Mouse (Mus musculus): ENCODE data around the gene Pla2g2c. TPM values are rescaled to one million over a fixed set of nuclear protein-coding genes. Genes with fewer than 3 reads are reported as not detected.

Pla2g2c gene
- polyA plus RNA-seq, 1 experiment from 2014 or later: not detected

DNA sequence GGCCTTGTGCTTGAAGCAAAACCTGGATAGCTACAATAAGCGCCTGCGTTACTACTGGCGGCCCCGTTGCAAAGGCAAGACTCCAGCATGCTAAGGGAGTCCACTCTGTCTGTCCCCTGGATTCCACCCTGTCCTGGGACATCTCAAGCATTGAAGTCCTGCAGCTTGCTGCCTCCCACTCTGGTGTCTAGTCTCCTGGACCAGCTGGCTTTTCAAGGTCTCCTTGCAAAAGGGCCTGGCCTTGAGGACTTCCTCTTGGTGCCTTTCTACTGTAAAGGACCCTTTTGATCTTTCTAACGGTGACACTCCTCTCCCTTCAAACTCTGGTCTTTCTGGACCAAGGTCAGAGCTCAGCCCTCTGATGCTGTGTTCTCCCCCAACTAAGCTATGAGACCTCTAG is 55.7 kb downstream of the Pla2g2c start:
- Histone ChIP-seq H3K4me3 (ENCODE audit: low read depth, low read length) (no peak overlapping the region), H3K9ac (ENCODE audit: low read depth, low read length) (no peak overlapping the region), H3K4me1 (ENCODE audit: control insufficient read depth, low read depth, low read length) (no peaks in the 10 kb centered on the region), H3K27me3 (ENCODE audit: control insufficient read depth, insufficient read depth, low read depth, low read length) (no peaks in the 10 kb centered on the region), H3K9me3 (replicated peaks; ENCODE audit: control insufficient read depth, low read length) (no peaks in the 10 kb centered on the region), H3K4me2 (ENCODE audit: low read depth, low read length) (no peak overlapping the region), H3K36me3 (ENCODE audit: control insufficient read depth, insufficient read depth) (no peaks in the 10 kb centered on the region), H3K27ac (ENCODE audit: low read length) (no peak overlapping the region)
- no peak for ATAC-seq (ENCODE audit: low read depth)
- WGBS (ENCODE audit: insufficient replicate concordance): 61% methylated on average over 5 of the region's 5 CpGs

DNA sequence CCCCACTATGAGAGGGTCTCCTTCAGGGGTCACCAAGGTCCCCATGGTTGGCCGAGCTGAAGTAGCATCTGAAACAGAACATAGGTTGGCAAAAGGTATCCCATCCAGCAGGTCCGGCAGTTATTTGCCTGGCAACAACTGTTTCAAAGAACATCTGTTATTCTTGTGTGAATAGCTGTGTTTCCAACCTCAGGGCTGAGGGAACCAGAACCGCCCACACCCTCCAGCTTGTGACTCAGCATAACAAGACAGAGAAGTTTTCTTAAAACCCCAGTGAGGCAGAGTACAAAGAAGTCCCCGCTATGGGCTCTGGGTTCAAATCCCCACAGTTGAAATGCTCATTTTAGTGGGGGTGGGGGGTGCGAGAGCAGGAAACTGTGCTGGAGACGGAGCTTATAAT is 57.5 kb downstream of the Pla2g2c start:
- WGBS (ENCODE audit: insufficient replicate concordance): 56% methylated on average over 6 of the region's 6 CpGs
- no peaks in the 10 kb centered on the region for H3K27me3 ChIP-seq (ENCODE audit: control insufficient read depth, insufficient read depth, low read depth, low read length)
- no peaks in the 10 kb centered on the region for H3K36me3 ChIP-seq (ENCODE audit: control insufficient read depth, insufficient read depth)
- no peak for ATAC-seq (ENCODE audit: low read depth)
- H3K4me2 ChIP-seq (ENCODE audit: low read depth, low read length): no peak overlapping the region
- no peaks in the 10 kb centered on the region for H3K9me3 ChIP-seq (replicated peaks; ENCODE audit: control insufficient read depth, low read length)
- H3K27ac ChIP-seq (ENCODE audit: low read length): no peak overlapping the region
- H3K4me3 ChIP-seq (ENCODE audit: low read depth, low read length): no peak overlapping the region
- H3K4me1 ChIP-seq (ENCODE audit: control insufficient read depth, low read depth, low read length): no peaks in the 10 kb centered on the region
- no peak overlapping the region for H3K9ac ChIP-seq (ENCODE audit: low read depth, low read length)

- Histone ChIP-seq H3K4me1 (ENCODE audit: control insufficient read depth, low read depth, low read length) (no peaks in the 10 kb centered on the region), H3K4me3 (ENCODE audit: low read depth, low read length) (no peak overlapping the region), H3K4me2 (ENCODE audit: low read depth, low read length) (no peak overlapping the region), H3K9me3 (replicated peaks; ENCODE audit: control insufficient read depth, low read length) (no peaks in the 10 kb centered on the region), H3K9ac (ENCODE audit: low read depth, low read length) (no peak overlapping the region), H3K36me3 (ENCODE audit: control insufficient read depth, insufficient read depth) (no peaks in the 10 kb centered on the region), H3K27me3 (ENCODE audit: control insufficient read depth, insufficient read depth, low read depth, low read length) (no peaks in the 10 kb centered on the region), H3K27ac (ENCODE audit: low read length) (no peak overlapping the region)
- no peak for ATAC-seq (ENCODE audit: low read depth)
- WGBS (ENCODE audit: insufficient replicate concordance): 36% methylated on average over 4 of the region's 4 CpGs
Measured at GRCm38 (mm10) chr4:138785721-138786120, 61.1 kb downstream of the Pla2g2c start.

DNA sequence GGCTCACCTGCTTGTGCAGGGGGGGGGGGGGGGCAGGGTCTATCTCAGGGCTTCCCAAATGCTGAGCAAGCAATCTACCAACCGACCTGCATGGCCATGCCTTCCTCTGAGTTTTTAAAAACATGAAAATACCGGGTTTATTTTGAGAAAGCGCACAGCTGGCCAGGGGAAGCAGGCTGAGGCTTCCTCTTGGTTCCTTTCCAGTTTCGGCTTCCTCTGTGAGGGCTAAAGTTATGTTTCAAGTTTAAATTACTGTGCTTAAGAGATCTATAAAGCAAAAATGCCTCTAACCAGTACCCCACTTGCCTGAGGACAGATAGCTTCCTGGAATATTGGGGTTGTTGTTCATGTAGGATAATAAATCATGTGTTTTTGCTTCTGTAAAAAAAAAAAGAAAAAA is 61.5 kb downstream of the Pla2g2c start:
- H3K4me1 ChIP-seq (ENCODE audit: control insufficient read depth, low read depth, low read length): no peaks in the 10 kb centered on the region
- H3K4me3 ChIP-seq (ENCODE audit: low read depth, low read length): no peak overlapping the region
- no peak overlapping the region for H3K4me2 ChIP-seq (ENCODE audit: low read depth, low read length)
- H3K27me3 ChIP-seq (ENCODE audit: control insufficient read depth, insufficient read depth, low read depth, low read length): no peaks in the 10 kb centered on the region
- no peak for ATAC-seq (ENCODE audit: low read depth)
- H3K36me3 ChIP-seq (ENCODE audit: control insufficient read depth, insufficient read depth): no peaks in the 10 kb centered on the region
- H3K27ac ChIP-seq (ENCODE audit: low read length): no peak overlapping the region
- no peak overlapping the region for H3K9ac ChIP-seq (ENCODE audit: low read depth, low read length)
- 40% methylated on average over 4 of the region's 4 CpGs for WGBS (ENCODE audit: insufficient replicate concordance)
- H3K9me3 ChIP-seq (replicated peaks; ENCODE audit: control insufficient read depth, low read length): no peaks in the 10 kb centered on the region

DNA sequence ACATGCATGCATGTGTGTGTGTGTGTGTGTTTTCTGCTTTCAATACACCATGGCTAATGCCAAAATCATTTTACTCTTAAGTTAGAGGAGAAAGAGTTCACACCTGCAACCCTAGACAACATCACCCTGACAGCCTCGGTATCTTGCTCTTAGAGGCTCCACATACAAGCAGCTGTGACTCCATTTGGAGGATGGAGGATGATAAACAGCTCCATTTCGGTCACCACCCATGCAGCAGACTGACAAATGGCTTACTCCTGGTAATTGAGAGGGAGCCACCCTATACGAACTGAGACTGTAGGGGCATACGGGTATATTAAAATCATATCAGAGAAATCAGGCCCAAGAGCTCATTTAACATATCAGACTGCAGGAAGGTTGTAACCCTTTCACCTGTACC is 63.8 kb downstream of the Pla2g2c start:
- H3K27me3 ChIP-seq (ENCODE audit: control insufficient read depth, insufficient read depth, low read depth, low read length): no peaks in the 10 kb centered on the region
- H3K4me3 ChIP-seq (ENCODE audit: low read depth, low read length): no peak overlapping the region
- no peak overlapping the region for H3K9ac ChIP-seq (ENCODE audit: low read depth, low read length)
- no peaks in the 10 kb centered on the region for H3K4me1 ChIP-seq (ENCODE audit: control insufficient read depth, low read depth, low read length)
- WGBS (ENCODE audit: insufficient replicate concordance): 53% methylated on average over 4 of the region's 4 CpGs
- no peak overlapping the region for H3K27ac ChIP-seq (ENCODE audit: low read length)
- H3K36me3 ChIP-seq (ENCODE audit: control insufficient read depth, insufficient read depth): no peaks in the 10 kb centered on the region
- no peak overlapping the region for H3K4me2 ChIP-seq (ENCODE audit: low read depth, low read length)
- ATAC-seq (ENCODE audit: low read depth): no peak
- no peaks in the 10 kb centered on the region for H3K9me3 ChIP-seq (replicated peaks; ENCODE audit: control insufficient read depth, low read length)

- Histone ChIP-seq H3K4me2 (ENCODE audit: low read depth, low read length) (no peak overlapping the region), H3K4me1 (ENCODE audit: control insufficient read depth, low read depth, low read length) (no peaks in the 10 kb centered on the region), H3K36me3 (ENCODE audit: control insufficient read depth, insufficient read depth) (no peaks in the 10 kb centered on the region), H3K4me3 (ENCODE audit: low read depth, low read length) (no peak overlapping the region), H3K27ac (ENCODE audit: low read length) (no peak overlapping the region), H3K9me3 (replicated peaks; ENCODE audit: control insufficient read depth, low read length) (no peaks in the 10 kb centered on the region), H3K27me3 (ENCODE audit: control insufficient read depth, insufficient read depth, low read depth, low read length) (no peaks in the 10 kb centered on the region), H3K9ac (ENCODE audit: low read depth, low read length) (no peak overlapping the region)
- 51% methylated on average over 6 of the region's 6 CpGs for WGBS (ENCODE audit: insufficient replicate concordance)
- no peak for ATAC-seq (ENCODE audit: low read depth)
Measured at GRCm38 (mm10) chr4:138791452-138791851, 66.9 kb downstream of the Pla2g2c start.

- 34% methylated on average over 9 of the region's 9 CpGs for whole genome bisulfite sequencing (ENCODE audit: insufficient replicate concordance)
- Histone ChIP-seq H3K27ac (ENCODE audit: low read length) (no peak overlapping the region), H3K27me3 (ENCODE audit: control insufficient read depth, insufficient read depth, low read depth, low read length) (no peaks in the 10 kb centered on the region), H3K9ac (ENCODE audit: low read depth, low read length) (no peak overlapping the region), H3K4me3 (ENCODE audit: low read depth, low read length) (no peak overlapping the region), H3K9me3 (replicated peaks; ENCODE audit: control insufficient read depth, low read length) (no peaks in the 10 kb centered on the region), H3K4me2 (ENCODE audit: low read depth, low read length) (no peak overlapping the region), H3K36me3 (ENCODE audit: control insufficient read depth, insufficient read depth) (no peaks in the 10 kb centered on the region), H3K4me1 (ENCODE audit: control insufficient read depth, low read depth, low read length) (no peaks in the 10 kb centered on the region)
- ATAC-seq (ENCODE audit: low read depth): no peak
Measured at GRCm38 (mm10) chr4:138792599-138792998, 68.0 kb downstream of the Pla2g2c start.

DNA sequence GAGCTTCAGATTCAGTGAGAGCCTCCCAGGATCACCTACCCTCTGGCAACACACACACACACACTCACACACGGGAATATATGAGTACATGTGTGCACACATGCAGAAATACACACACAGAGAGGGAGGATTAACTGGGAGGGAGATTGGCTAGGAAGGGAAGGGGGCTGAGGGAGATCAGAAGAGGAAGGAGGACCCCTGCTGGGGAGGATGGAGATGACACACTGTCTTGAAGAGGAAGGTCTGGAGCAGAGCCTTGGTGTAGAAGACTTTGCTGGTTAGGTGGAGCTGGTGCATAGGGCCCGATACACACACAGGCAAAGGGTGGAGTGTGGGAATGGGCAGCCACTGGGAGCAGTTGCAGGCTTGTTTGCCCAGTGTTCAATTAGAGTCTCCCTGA is 68.7 kb downstream of the Pla2g2c start:
- H3K9me3 ChIP-seq (replicated peaks; ENCODE audit: control insufficient read depth, low read length): no peaks in the 10 kb centered on the region
- no peak overlapping the region for H3K4me2 ChIP-seq (ENCODE audit: low read depth, low read length)
- H3K27me3 ChIP-seq (ENCODE audit: control insufficient read depth, insufficient read depth, low read depth, low read length): no peaks in the 10 kb centered on the region
- WGBS (ENCODE audit: insufficient replicate concordance): 41% methylated on average over 2 of the region's 2 CpGs
- H3K4me3 ChIP-seq (ENCODE audit: low read depth, low read length): no peak overlapping the region
- H3K9ac ChIP-seq (ENCODE audit: low read depth, low read length): no peak overlapping the region
- H3K36me3 ChIP-seq (ENCODE audit: control insufficient read depth, insufficient read depth): no peaks in the 10 kb centered on the region
- ATAC-seq (ENCODE audit: low read depth): no peak
- no peak overlapping the region for H3K27ac ChIP-seq (ENCODE audit: low read length)
- H3K4me1 ChIP-seq (ENCODE audit: control insufficient read depth, low read depth, low read length): no peaks in the 10 kb centered on the region

GRCm38 (mm10) chr4:138794344-138794743 is 69.8 kb downstream of the Pla2g2c start:
- 58% methylated on average over 6 of the region's 6 CpGs for WGBS (ENCODE audit: insufficient replicate concordance)
- Histone ChIP-seq H3K4me2 (ENCODE audit: low read depth, low read length) (no peak overlapping the region), H3K36me3 (ENCODE audit: control insufficient read depth, insufficient read depth) (no peaks in the 10 kb centered on the region), H3K9ac (ENCODE audit: low read depth, low read length) (no peak overlapping the region), H3K27ac (ENCODE audit: low read length) (no peak overlapping the region), H3K9me3 (replicated peaks; ENCODE audit: control insufficient read depth, low read length) (no peaks in the 10 kb centered on the region), H3K4me3 (ENCODE audit: low read depth, low read length) (no peak overlapping the region), H3K27me3 (ENCODE audit: control insufficient read depth, insufficient read depth, low read depth, low read length) (no peaks in the 10 kb centered on the region), H3K4me1 (ENCODE audit: control insufficient read depth, low read depth, low read length) (no peaks in the 10 kb centered on the region)
- no peak for ATAC-seq (ENCODE audit: low read depth)

Data from liver, embryonic 16.5 days (tissue).